Mouse (Mus musculus): ENCODE measurements around the gene Rnft1.

DNA sequence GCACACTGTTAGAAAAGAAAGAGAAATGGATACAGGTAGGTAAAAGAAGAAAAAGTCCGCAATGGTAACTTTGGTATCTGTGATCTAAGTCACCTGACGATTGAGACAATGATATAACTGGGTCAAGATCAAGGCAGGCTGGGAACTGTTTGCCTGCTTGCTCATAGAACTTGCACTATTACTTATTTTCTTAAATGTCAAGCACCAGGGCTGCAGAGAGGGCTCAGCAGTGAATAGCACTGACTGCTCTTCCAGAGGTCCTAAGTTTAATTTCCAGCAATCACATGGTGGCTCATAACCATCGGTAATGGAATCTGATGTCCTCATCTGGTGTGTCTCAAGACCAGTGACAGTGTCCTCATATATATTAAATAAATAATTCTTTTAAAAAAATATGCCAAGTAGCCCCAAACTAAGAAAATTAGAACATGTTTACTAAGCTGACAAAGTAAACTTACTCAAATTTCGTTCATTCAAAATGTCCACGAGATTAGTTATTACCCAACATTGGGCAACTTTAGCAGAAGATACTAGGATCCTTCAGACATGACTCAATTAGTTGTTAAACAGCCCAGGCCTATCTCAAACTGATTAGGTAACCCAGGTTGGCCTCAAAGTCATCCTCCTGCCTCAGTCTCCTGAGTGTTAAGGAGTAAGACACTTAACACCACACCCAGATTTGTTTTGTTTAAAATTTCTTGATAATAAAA lies 49.9 kb downstream of the Rnft1 start:
- TF ChIP-seq CTCF (IDR thresholded peaks at IDR 0.05; ENCODE audit: borderline replicate concordance, control insufficient read depth, extremely low read depth, insufficient read depth, low read length, poor library complexity) = no peak
- no peak for TF ChIP-seq POLR2A (IDR thresholded peaks at IDR 0.05; ENCODE audit: control insufficient read depth, extremely low read depth, insufficient read depth, low read length, poor library complexity)

Data from thymus, adult 2 months (tissue).